Mouse (Mus musculus): Measurements from ENCODE around the gene Gdf2.

DNA sequence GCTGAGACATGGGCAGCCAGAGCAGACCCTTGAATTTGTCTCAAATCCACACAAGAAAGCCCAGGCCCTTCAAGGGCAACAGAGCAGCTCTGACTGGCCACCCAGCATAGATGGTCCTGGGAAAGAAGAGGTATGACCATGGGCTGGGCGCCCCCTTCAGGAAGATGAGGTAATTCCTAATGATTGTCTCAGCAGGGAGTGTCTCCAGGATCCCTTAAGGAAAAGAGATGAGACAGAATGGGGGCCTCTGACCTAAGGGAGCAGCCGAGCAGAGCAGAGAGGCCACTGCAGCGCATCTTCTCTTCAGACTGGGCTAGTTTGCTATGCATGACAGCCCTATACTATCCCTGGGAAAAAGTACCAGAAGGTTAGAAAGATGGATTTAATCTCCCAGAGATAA is 27.1 kb upstream of the Gdf2 start:
- no peak for TF ChIP-seq CTCF (IDR thresholded peaks at IDR 0.05; ENCODE audit: borderline replicate concordance, insufficient read depth, low read length)
- TF ChIP-seq POLR2A (IDR thresholded peaks at IDR 0.05; ENCODE audit: low read depth, low read length), result no peak
